Mouse (Mus musculus) hindbrain, embryonic 13.5 days (tissue): ENCODE data around the gene Lingo1. TPM values are rescaled to one million over a fixed set of nuclear protein-coding genes. Genes with fewer than 3 reads are reported as not detected.

Experiments
- ATAC-seq: fragments of 200-750 bp; cut with Nextera tagmentation; 2 replicates; pipeline ENCODE4 v1.8.0; 2017; ENCODE audit warnings: moderate TSS enrichment; ENCODE audit not compliant: low FRiP score
- H3K27ac ChIP-seq: fragments of 300-500 bp; sonication (generic); 2 replicates; pipeline ENCODE4 v1.5.1; 2015; ENCODE audit warnings: inconsistent platforms, mild to moderate bottlenecking, moderate library complexity
- H3K27me3 ChIP-seq: fragments of 300-500 bp; sonication (generic); 2 replicates; pipeline ENCODE4 v1.6.1; 2015; ENCODE audit warnings: mild to moderate bottlenecking, inconsistent platforms
- H3K36me3 ChIP-seq: fragments of 300-500 bp; sonication (generic); 2 replicates; pipeline ENCODE4 v1.6.1; 2015; ENCODE audit warnings: mild to moderate bottlenecking, inconsistent platforms
- H3K4me1 ChIP-seq: fragments of 300-500 bp; sonication (generic); replicated peaks from 2 replicates; pipeline ENCODE4 v1.6.1; 2015; ENCODE audit warnings: inconsistent platforms
- H3K4me2 ChIP-seq: fragments of 300-500 bp; sonication (generic); 2 replicates; pipeline ENCODE4 v1.6.1; 2015; ENCODE audit warnings: inconsistent platforms, mild to moderate bottlenecking, moderate library complexity
- H3K4me3 ChIP-seq: fragments of 300-500 bp; sonication (generic); 2 replicates; pipeline ENCODE4 v1.5.1; 2015; ENCODE audit warnings: mild to moderate bottlenecking, inconsistent platforms
- H3K9ac ChIP-seq: fragments of 300-500 bp; sonication (generic); 2 replicates; pipeline ENCODE4 v1.6.1; 2015; ENCODE audit warnings: mild to moderate bottlenecking, inconsistent platforms
- H3K9me3 ChIP-seq: fragments of 300-500 bp; sonication (generic); 2 replicates; pipeline ENCODE4 v1.6.1; 2016; ENCODE audit warnings: inconsistent platforms
- WGBS: fragments of 180-500 bp; shearing (Covaris S2); methylation state at CpG from one replicate; pipeline ENCODE4 v1.1.7; 2015; 5-methylcytosine and 5-hydroxymethylcytosine counted together
- polyA plus RNA-seq: library from polyadenylated mRNA; unstranded; fragments of >200 nt; fragmentation: Nextera tagmentation; extraction: Ambion mirVana; gene quantifications from 2 replicates; pipeline ENCODE4 v1.2.1, GENCODE M21; 2015

Lingo1 gene
- polyA plus RNA-seq, 1 experiment from 2014 or later, result 48.9 TPM

GRCm38 (mm10) chr9:56604797-56605442 is 191.3 kb downstream of the Lingo1 start:
- peak; percentile 52 for ATAC-seq
- H3K27ac ChIP-seq, result peak overlapping the region; percentile 78
- WGBS, result 22% methylated on average over 12 of the region's 12 CpGs

GRCm38 (mm10) chr9:56600655-56601054 is 195.6 kb downstream of the Lingo1 start:
- peak; percentile 27; the same call in 1 of the 2 replicates for ATAC-seq
- H3K4me3 ChIP-seq, result no peak overlapping the region
- peak overlapping the region; percentile 14; the same call in 1 of the 2 replicates for H3K27ac ChIP-seq
- H3K4me1 ChIP-seq, result peaks cover 17% of the 10 kb centered on the region
- no peaks in the 10 kb centered on the region for H3K9me3 ChIP-seq
- no peaks in the 10 kb centered on the region for H3K27me3 ChIP-seq
- no peaks in the 10 kb centered on the region for H3K36me3 ChIP-seq
- H3K9ac ChIP-seq, result no peak overlapping the region
- no peak overlapping the region for H3K4me2 ChIP-seq
- WGBS, result 56% methylated on average over 11 of the region's 11 CpGs

More at GRCm38 (mm10) chr9:56604797-56605442, 191.3 kb downstream of the Lingo1 start:
- no peak overlapping the region for H3K9ac ChIP-seq
- H3K9me3 ChIP-seq, result no peaks in the 10 kb centered on the region
- no peaks in the 10 kb centered on the region; the same call in none of the 2 replicates for H3K27me3 ChIP-seq
- H3K4me1 ChIP-seq, result peaks cover 49% of the 10 kb centered on the region
- no peaks in the 10 kb centered on the region for H3K36me3 ChIP-seq
- H3K4me2 ChIP-seq, result peak overlapping the region; percentile 8; the same call in 1 of the 2 replicates
- H3K4me3 ChIP-seq, result no peak overlapping the region

GRCm38 (mm10) chr9:56592639-56593038 is 203.6 kb downstream of the Lingo1 start:
- Histone ChIP-seq H3K4me3 (no peak overlapping the region), H3K27me3 (0 out of 2 replicates have a peak, but pooled peaks cover 8% of the 10 kb centered on the region), H3K27ac (no peak overlapping the region), H3K36me3 (no peaks in the 10 kb centered on the region), H3K4me2 (no peak overlapping the region), H3K9me3 (no peaks in the 10 kb centered on the region), H3K9ac (no peak overlapping the region), H3K4me1 (peaks cover 24% of the 10 kb centered on the region)
- 92% methylated on average over 7 of the region's 7 CpGs for WGBS
- ATAC-seq, result no peak

GRCm38 (mm10) chr9:56591248-56591888 is 204.9 kb downstream of the Lingo1 start:
- 72% methylated on average over 8 of the region's 8 CpGs for WGBS
- H3K9me3 ChIP-seq, result no peaks in the 10 kb centered on the region
- 0 out of 2 replicates have a peak, but pooled peaks cover 8% of the 10 kb centered on the region for H3K27me3 ChIP-seq
- ATAC-seq, result no peak
- no peak overlapping the region for H3K9ac ChIP-seq
- H3K4me1 ChIP-seq, result peaks cover 24% of the 10 kb centered on the region
- H3K27ac ChIP-seq, result no peak overlapping the region
- H3K36me3 ChIP-seq, result no peaks in the 10 kb centered on the region
- H3K4me2 ChIP-seq, result no peak overlapping the region
- no peak overlapping the region for H3K4me3 ChIP-seq

- Histone ChIP-seq H3K27ac (no peak overlapping the region), H3K9me3 (no peaks in the 10 kb centered on the region), H3K4me1 (peaks cover 24% of the 10 kb centered on the region), H3K4me3 (no peak overlapping the region), H3K27me3 (0 out of 2 replicates have a peak, but pooled peaks cover 8% of the 10 kb centered on the region), H3K9ac (no peak overlapping the region), H3K36me3 (no peaks in the 10 kb centered on the region), H3K4me2 (no peak overlapping the region)
- ATAC-seq, result no peak; the same call in 1 of the 2 replicates
- WGBS, result 28% methylated on average over 5 of the region's 5 CpGs
Observed at GRCm38 (mm10) chr9:56589762-56590161, 206.5 kb downstream of the Lingo1 start.

GRCm38 (mm10) chr9:56584043-56584424 is 212.2 kb downstream of the Lingo1 start:
- no peak overlapping the region for H3K9ac ChIP-seq
- no peaks in the 10 kb centered on the region for H3K36me3 ChIP-seq
- no peaks in the 10 kb centered on the region for H3K9me3 ChIP-seq
- peaks cover 45% of the 10 kb centered on the region for H3K4me1 ChIP-seq
- no peaks in the 10 kb centered on the region for H3K27me3 ChIP-seq
- 43% methylated on average over 7 of the region's 7 CpGs for WGBS
- ATAC-seq, result no peak
- no peak overlapping the region for H3K4me2 ChIP-seq
- 0 out of 2 replicates have a peak overlapping the region, but pooled peaks have one; percentile 55 for H3K27ac ChIP-seq
- no peak overlapping the region for H3K4me3 ChIP-seq

- H3K27ac ChIP-seq, result peak overlapping the region; percentile 55
- no peaks in the 10 kb centered on the region for H3K9me3 ChIP-seq
- no peak overlapping the region for H3K4me3 ChIP-seq
- H3K4me1 ChIP-seq, result peaks cover 45% of the 10 kb centered on the region
- no peaks in the 10 kb centered on the region for H3K36me3 ChIP-seq
- no peaks in the 10 kb centered on the region for H3K27me3 ChIP-seq
- peak; percentile 58; the same call in 1 of the 2 replicates for ATAC-seq
- WGBS, result 53% methylated on average over 11 of the region's 11 CpGs
- no peak overlapping the region for H3K4me2 ChIP-seq
- no peak overlapping the region for H3K9ac ChIP-seq
Observed at GRCm38 (mm10) chr9:56583139-56584042, 212.9 kb downstream of the Lingo1 start.

- H3K36me3 ChIP-seq, result no peaks in the 10 kb centered on the region
- no peak for ATAC-seq
- 76% methylated on average over 8 of the region's 8 CpGs for WGBS
- H3K4me2 ChIP-seq, result no peak overlapping the region
- no peak overlapping the region for H3K4me3 ChIP-seq
- no peaks in the 10 kb centered on the region for H3K27me3 ChIP-seq
- 0 out of 2 replicates have a peak overlapping the region, but pooled peaks have one; percentile 20 for H3K27ac ChIP-seq
- H3K9ac ChIP-seq, result no peak overlapping the region
- H3K9me3 ChIP-seq, result no peaks in the 10 kb centered on the region
- H3K4me1 ChIP-seq, result peaks cover 45% of the 10 kb centered on the region
Observed at GRCm38 (mm10) chr9:56582628-56583027, 213.6 kb downstream of the Lingo1 start.

GRCm38 (mm10) chr9:56581700-56582099 is 214.6 kb downstream of the Lingo1 start:
- no peak overlapping the region for H3K4me3 ChIP-seq
- H3K4me2 ChIP-seq, result no peak overlapping the region
- H3K9ac ChIP-seq, result no peak overlapping the region
- H3K27ac ChIP-seq, result no peak overlapping the region
- no peaks in the 10 kb centered on the region for H3K27me3 ChIP-seq
- ATAC-seq, result no peak
- 33% methylated on average over 3 of the region's 3 CpGs for WGBS
- peaks cover 54% of the 10 kb centered on the region for H3K4me1 ChIP-seq
- no peaks in the 10 kb centered on the region for H3K9me3 ChIP-seq
- H3K36me3 ChIP-seq, result no peaks in the 10 kb centered on the region

- Histone ChIP-seq H3K9me3 (no peaks in the 10 kb centered on the region), H3K4me2 (no peak overlapping the region), H3K27ac (0 out of 2 replicates have a peak overlapping the region, but pooled peaks have one; percentile 32), H3K36me3 (no peaks in the 10 kb centered on the region), H3K4me1 (peaks cover 54% of the 10 kb centered on the region), H3K4me3 (no peak overlapping the region), H3K9ac (no peak overlapping the region), H3K27me3 (no peaks in the 10 kb centered on the region)
- WGBS, result 66% methylated on average over 8 of the region's 8 CpGs
- ATAC-seq, result no peak
Observed at GRCm38 (mm10) chr9:56581016-56581415, 215.3 kb downstream of the Lingo1 start.

- no peak overlapping the region for H3K4me2 ChIP-seq
- 20% methylated on average over 4 of the region's 4 CpGs for WGBS
- no peaks in the 10 kb centered on the region for H3K36me3 ChIP-seq
- no peaks in the 10 kb centered on the region for H3K9me3 ChIP-seq
- H3K9ac ChIP-seq, result peak overlapping the region; percentile 49; the same call in 1 of the 2 replicates
- no peak overlapping the region for H3K4me3 ChIP-seq
- no peak for ATAC-seq
- peak overlapping the region; percentile 32; the same call in 1 of the 2 replicates for H3K27ac ChIP-seq
- peaks cover 54% of the 10 kb centered on the region for H3K4me1 ChIP-seq
- H3K27me3 ChIP-seq, result no peaks in the 10 kb centered on the region
Observed at GRCm38 (mm10) chr9:56580101-56580500, 216.2 kb downstream of the Lingo1 start.

- Histone ChIP-seq H3K27ac (no peak overlapping the region), H3K9me3 (no peaks in the 10 kb centered on the region), H3K9ac (no peak overlapping the region), H3K4me1 (peaks cover 42% of the 10 kb centered on the region), H3K4me2 (no peak overlapping the region), H3K36me3 (no peaks in the 10 kb centered on the region), H3K27me3 (no peaks in the 10 kb centered on the region), H3K4me3 (no peak overlapping the region)
- WGBS, result 54% methylated on average over 11 of the region's 11 CpGs
- ATAC-seq, result no peak
Observed at GRCm38 (mm10) chr9:56577405-56577804, 218.9 kb downstream of the Lingo1 start.
